Mouse (Mus musculus): ENCODE data around the gene Eipr1. TPM values are rescaled to one million over a fixed set of nuclear protein-coding genes. Genes with fewer than 3 reads are reported as not detected.
A peak's percentile ranks its signal among the peaks of the same experiment; 100 is the strongest.

The Eipr1 gene
- polyA plus RNA-seq (2014; fragmentation: Nextera tagmentation; extraction: Ambion mirVana) = 77.0 and 80.4 TPM in 2 replicates

- Histone ChIP-seq H3K27me3 (ENCODE audit: control insufficient read depth, insufficient read depth, low read length) (no peaks in the 10 kb centered on the region), H3K9ac (replicated peaks; ENCODE audit: low read length) (peak within 1 kb of the TSS; percentile 79), H3K9me3 (ENCODE audit: control insufficient read depth, low read length) (no peaks in the 10 kb centered on the region), H3K4me3 (replicated peaks; ENCODE audit: low read depth, low read length) (peak within 1 kb of the TSS; percentile 80), H3K27ac (replicated peaks; ENCODE audit: low read depth, low read length) (peak within 1 kb of the TSS; percentile 66), H3K36me3 (ENCODE audit: control insufficient read depth, insufficient read depth, low read length) (peaks cover 5% of the 10 kb centered on the region), H3K4me2 (ENCODE audit: low read length) (peak within 1 kb of the TSS; percentile 94), H3K4me1 (ENCODE audit: control insufficient read depth, insufficient read depth, low read length) (peaks cover 16% of the 10 kb centered on the region)
- DNase-seq (peak; percentile 97), ATAC-seq (ENCODE audit: low FRiP score, low TSS enrichment) (peak; percentile 86)
- WGBS = 5% methylated on average over 36 of the region's 36 CpGs
These were observed at the start of gene Eipr1 for GRCm38 (mm10) chr12:28751508-28752263. Eipr1 (plus strand) TSS chr12:28751803.

DNA sequence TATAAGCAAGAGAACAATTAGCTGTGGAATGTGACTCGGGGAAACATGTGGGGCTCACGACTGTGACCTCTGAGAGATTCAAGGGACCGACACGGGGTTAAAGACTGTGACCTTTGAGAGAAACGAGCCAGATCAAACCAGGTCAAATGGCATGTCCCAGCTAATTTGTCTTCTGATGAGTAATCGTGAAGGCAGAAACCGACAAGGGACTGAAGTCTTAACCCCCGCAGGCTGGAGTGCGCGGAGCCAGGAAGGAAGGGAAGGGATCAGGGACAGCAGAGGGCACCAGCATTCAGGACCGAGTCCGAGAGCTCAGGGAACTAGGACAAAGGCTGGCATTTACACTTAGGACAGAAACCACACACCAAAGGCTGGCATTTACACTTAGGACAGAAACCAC is 47.2 kb upstream of the Eipr1 start:
- Histone ChIP-seq H3K4me2 (ENCODE audit: low read length) (no peak overlapping the region), H3K27me3 (ENCODE audit: control insufficient read depth, insufficient read depth, low read length) (no peaks in the 10 kb centered on the region), H3K4me3 (replicated peaks; ENCODE audit: low read depth, low read length) (no peak overlapping the region), H3K4me1 (ENCODE audit: control insufficient read depth, insufficient read depth, low read length) (peaks cover 23% of the 10 kb centered on the region), H3K27ac (replicated peaks; ENCODE audit: low read depth, low read length) (peak overlapping the region; percentile 41; the same call in 1 of the 2 replicates), H3K36me3 (ENCODE audit: control insufficient read depth, insufficient read depth, low read length) (peaks cover 10% of the 10 kb centered on the region), H3K9ac (replicated peaks; ENCODE audit: low read length) (peak overlapping the region; percentile 13; the same call in 1 of the 2 replicates), H3K9me3 (ENCODE audit: control insufficient read depth, low read length) (no peaks in the 10 kb centered on the region)
- DNase-seq = peak; percentile 60
- ATAC-seq (ENCODE audit: low FRiP score, low TSS enrichment) = no peak
- WGBS = 6% methylated on average over 12 of the region's 12 CpGs

GRCm38 (mm10) chr12:28705204-28705603 is 46.4 kb upstream of the Eipr1 start:
- Histone ChIP-seq H3K4me3 (replicated peaks; ENCODE audit: low read depth, low read length) (no peak overlapping the region), H3K4me1 (ENCODE audit: control insufficient read depth, insufficient read depth, low read length) (peaks cover 17% of the 10 kb centered on the region), H3K4me2 (ENCODE audit: low read length) (no peak overlapping the region), H3K9me3 (ENCODE audit: control insufficient read depth, low read length) (no peaks in the 10 kb centered on the region), H3K27me3 (ENCODE audit: control insufficient read depth, insufficient read depth, low read length) (no peaks in the 10 kb centered on the region), H3K9ac (replicated peaks; ENCODE audit: low read length) (peak overlapping the region; percentile 13; the same call in 1 of the 2 replicates), H3K27ac (replicated peaks; ENCODE audit: low read depth, low read length) (0 out of 2 replicates have a peak overlapping the region, but pooled peaks have one; percentile 41), H3K36me3 (ENCODE audit: control insufficient read depth, insufficient read depth, low read length) (peaks cover 16% of the 10 kb centered on the region)
- ATAC-seq (ENCODE audit: low FRiP score, low TSS enrichment) = no peak
- 88% methylated on average over 6 of the region's 6 CpGs for WGBS
- DNase-seq = no peak

DNA sequence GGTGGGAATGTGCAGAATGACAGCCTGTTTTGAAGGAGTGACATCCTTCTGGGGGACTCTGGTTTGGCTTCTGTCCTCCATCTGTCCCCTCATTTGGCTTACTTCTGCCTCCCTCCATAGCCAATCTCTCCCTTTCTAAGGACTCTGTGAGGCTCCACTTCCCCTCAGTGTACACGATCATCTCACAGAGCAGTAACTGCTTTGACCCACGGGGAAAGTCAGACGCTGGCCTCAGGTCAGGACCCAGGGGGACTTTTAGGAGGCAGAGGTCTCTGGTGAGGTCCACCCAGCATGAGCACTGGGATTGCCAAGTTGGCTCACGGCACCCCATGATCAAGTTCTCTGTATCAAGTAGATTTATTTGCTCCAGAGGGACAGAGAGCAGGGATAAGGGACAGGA is 43.4 kb upstream of the Eipr1 start:
- Histone ChIP-seq H3K27ac (replicated peaks; ENCODE audit: low read depth, low read length) (no peak overlapping the region), H3K9me3 (ENCODE audit: control insufficient read depth, low read length) (no peaks in the 10 kb centered on the region), H3K4me3 (replicated peaks; ENCODE audit: low read depth, low read length) (no peak overlapping the region), H3K27me3 (ENCODE audit: control insufficient read depth, insufficient read depth, low read length) (no peaks in the 10 kb centered on the region), H3K4me2 (ENCODE audit: low read length) (no peak overlapping the region), H3K36me3 (ENCODE audit: control insufficient read depth, insufficient read depth, low read length) (peaks cover 38% of the 10 kb centered on the region), H3K4me1 (ENCODE audit: control insufficient read depth, insufficient read depth, low read length) (peaks cover 13% of the 10 kb centered on the region), H3K9ac (replicated peaks; ENCODE audit: low read length) (no peak overlapping the region)
- ATAC-seq (ENCODE audit: low FRiP score, low TSS enrichment) (no peak), DNase-seq (no peak)
- 91% methylated on average over 4 of the region's 4 CpGs for WGBS

DNA sequence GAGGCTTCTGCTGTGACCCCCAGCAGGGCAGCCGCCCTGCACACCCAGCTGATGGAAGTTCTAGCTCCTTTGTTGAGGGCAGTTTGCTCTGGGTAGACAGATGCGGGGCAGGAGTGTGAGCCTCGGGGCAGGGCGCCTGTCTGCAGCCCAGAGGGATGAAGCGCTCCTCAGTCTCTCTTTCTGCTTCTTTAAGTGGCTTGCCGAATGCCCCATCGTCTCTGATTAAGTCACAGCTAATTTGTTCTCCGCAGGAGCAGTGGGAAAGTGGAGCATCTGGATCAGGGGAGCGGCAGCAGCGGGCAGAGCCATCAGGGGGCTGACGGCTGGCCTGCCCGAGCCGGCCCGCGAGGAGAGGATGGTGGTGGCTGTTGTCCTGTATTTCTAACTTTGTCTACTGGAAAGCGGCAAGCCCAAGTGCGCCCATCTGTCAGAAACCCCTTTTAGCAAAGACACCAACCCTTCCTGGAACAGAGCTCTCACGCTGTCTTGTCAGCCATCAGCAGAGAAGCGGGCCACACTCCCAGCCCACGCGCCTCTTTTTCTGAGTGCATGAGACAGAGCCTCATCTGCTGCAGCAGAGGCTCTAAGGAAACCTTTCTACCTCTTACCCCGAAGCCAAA is 40.9 kb upstream of the Eipr1 start:
- no peak for ATAC-seq (ENCODE audit: low FRiP score, low TSS enrichment)

GRCm38 (mm10) chr12:28714822-28715632 is 36.6 kb upstream of the Eipr1 start:
- DNase-seq (no peak), ATAC-seq (ENCODE audit: low FRiP score, low TSS enrichment) (no peak)
- Histone ChIP-seq H3K4me3 (replicated peaks; ENCODE audit: low read depth, low read length) (no peak overlapping the region), H3K27me3 (ENCODE audit: control insufficient read depth, insufficient read depth, low read length) (no peaks in the 10 kb centered on the region), H3K4me2 (ENCODE audit: low read length) (no peak overlapping the region), H3K9ac (replicated peaks; ENCODE audit: low read length) (no peak overlapping the region), H3K4me1 (ENCODE audit: control insufficient read depth, insufficient read depth, low read length) (no peaks in the 10 kb centered on the region), H3K27ac (replicated peaks; ENCODE audit: low read depth, low read length) (no peak overlapping the region), H3K36me3 (ENCODE audit: control insufficient read depth, insufficient read depth, low read length) (peaks cover 54% of the 10 kb centered on the region), H3K9me3 (ENCODE audit: control insufficient read depth, low read length) (no peaks in the 10 kb centered on the region)
- 86% methylated on average over 24 of the region's 24 CpGs for WGBS

More for the DNA sequence above, 40.9 kb upstream of the Eipr1 start:
- no peaks in the 10 kb centered on the region for H3K9me3 ChIP-seq (ENCODE audit: control insufficient read depth, low read length)
- peak overlapping the region; percentile 20; the same call in 1 of the 2 replicates for H3K27ac ChIP-seq (replicated peaks; ENCODE audit: low read depth, low read length)
- no peaks in the 10 kb centered on the region for H3K27me3 ChIP-seq (ENCODE audit: control insufficient read depth, insufficient read depth, low read length)
- peak; percentile 17 for DNase-seq
- H3K4me3 ChIP-seq (replicated peaks; ENCODE audit: low read depth, low read length) = no peak overlapping the region
- H3K4me1 ChIP-seq (ENCODE audit: control insufficient read depth, insufficient read depth, low read length) = no peaks in the 10 kb centered on the region
- H3K4me2 ChIP-seq (ENCODE audit: low read length) = no peak overlapping the region
- WGBS = 65% methylated on average over 22 of the region's 22 CpGs
- H3K9ac ChIP-seq (replicated peaks; ENCODE audit: low read length) = no peak overlapping the region
- peaks cover 46% of the 10 kb centered on the region for H3K36me3 ChIP-seq (ENCODE audit: control insufficient read depth, insufficient read depth, low read length)

DNA sequence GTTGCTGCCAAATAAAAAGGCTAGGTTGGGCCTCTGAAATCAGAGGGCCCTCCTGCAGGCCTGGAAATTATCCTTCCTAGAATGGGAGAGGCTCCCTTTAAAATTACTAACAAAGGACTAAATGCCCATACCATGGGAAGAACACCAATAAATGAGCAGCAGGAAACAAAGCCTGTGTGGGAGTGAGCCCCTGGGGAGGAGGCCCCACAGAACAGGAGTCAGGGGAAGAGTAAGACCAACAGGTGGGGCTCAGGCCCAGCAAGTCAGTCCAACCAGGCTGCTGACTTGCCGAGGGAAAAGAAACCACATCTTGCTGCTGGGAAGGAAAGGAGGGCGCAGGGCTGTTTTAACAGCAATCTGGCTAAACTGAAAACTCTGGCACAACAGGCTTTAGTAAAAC is 34.5 kb upstream of the Eipr1 start:
- ATAC-seq (ENCODE audit: low FRiP score, low TSS enrichment) = no peak
- Histone ChIP-seq H3K4me2 (ENCODE audit: low read length) (no peak overlapping the region), H3K4me3 (replicated peaks; ENCODE audit: low read depth, low read length) (no peak overlapping the region), H3K4me1 (ENCODE audit: control insufficient read depth, insufficient read depth, low read length) (no peaks in the 10 kb centered on the region), H3K9ac (replicated peaks; ENCODE audit: low read length) (no peak overlapping the region), H3K27me3 (ENCODE audit: control insufficient read depth, insufficient read depth, low read length) (no peaks in the 10 kb centered on the region), H3K9me3 (ENCODE audit: control insufficient read depth, low read length) (no peaks in the 10 kb centered on the region), H3K36me3 (ENCODE audit: control insufficient read depth, insufficient read depth, low read length) (peaks cover 59% of the 10 kb centered on the region), H3K27ac (replicated peaks; ENCODE audit: low read depth, low read length) (no peak overlapping the region)
- DNase-seq = no peak
- 78% methylated on average over 2 of the region's 2 CpGs for WGBS

DNA sequence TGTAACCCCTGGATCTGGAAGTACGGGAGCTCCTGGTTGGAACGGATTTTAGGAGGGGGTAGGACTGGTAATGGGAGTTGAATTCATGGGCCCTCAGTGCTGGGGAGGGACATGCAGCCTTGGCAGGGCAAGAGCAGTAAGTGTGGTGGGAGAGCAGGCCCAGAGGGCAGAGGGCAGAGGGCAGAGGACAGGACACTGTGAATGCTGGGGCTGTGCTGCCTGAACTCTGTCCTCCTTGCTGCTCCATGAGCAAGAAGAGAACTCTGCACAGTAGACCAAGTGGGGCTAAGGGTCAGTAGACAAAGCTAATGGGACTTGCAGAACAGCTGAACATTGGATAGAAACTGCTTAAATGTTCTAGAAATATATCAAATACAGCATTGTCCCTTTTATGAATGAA is 33.5 kb upstream of the Eipr1 start:
- no peak for ATAC-seq (ENCODE audit: low FRiP score, low TSS enrichment)
- Histone ChIP-seq H3K36me3 (ENCODE audit: control insufficient read depth, insufficient read depth, low read length) (peaks cover 53% of the 10 kb centered on the region), H3K4me2 (ENCODE audit: low read length) (no peak overlapping the region), H3K9me3 (ENCODE audit: control insufficient read depth, low read length) (no peaks in the 10 kb centered on the region), H3K4me1 (ENCODE audit: control insufficient read depth, insufficient read depth, low read length) (no peaks in the 10 kb centered on the region), H3K27ac (replicated peaks; ENCODE audit: low read depth, low read length) (no peak overlapping the region), H3K4me3 (replicated peaks; ENCODE audit: low read depth, low read length) (no peak overlapping the region), H3K27me3 (ENCODE audit: control insufficient read depth, insufficient read depth, low read length) (no peaks in the 10 kb centered on the region), H3K9ac (replicated peaks; ENCODE audit: low read length) (no peak overlapping the region)
- DNase-seq = no peak
- 97% methylated on average over 2 of the region's 2 CpGs for WGBS

Data from midbrain, embryonic 14.5 days (tissue).